Mouse (Mus musculus): Measurements from ENCODE around the gene Cfap299.

- no peak for TF ChIP-seq TAL1 (IDR thresholded peaks at IDR 0.05; ENCODE audit: low read length)
- no peak for TF ChIP-seq GATA1 (IDR thresholded peaks at IDR 0.05; ENCODE audit: low read length)
Observed at GRCm38 (mm10) chr5:98483507-98483906, 154.4 kb downstream of the Cfap299 start.
